Mouse (Mus musculus): Measurements from ENCODE around the gene Tekt1. TPM values are rescaled to one million over a fixed set of nuclear protein-coding genes. Genes with fewer than 3 reads are reported as not detected.

The Tekt1 gene
- polyA plus RNA-seq (2016; fragmentation: Nextera tagmentation; extraction: Ambion mirVana), result 0.39 and 2.0 TPM in 2 replicates

GRCm38 (mm10) chr11:72362347-72362741 is at the start of gene Tekt1:
Gene Tekt1, minus strand, starts transcription at chr11:72362442.
- Histone ChIP-seq H3K4me3 (peak within 1 kb of the TSS; percentile 64), H3K27ac (peak within 1 kb of the TSS; percentile 86), H3K4me1 (0 out of 2 replicates have a peak, but pooled peaks cover 3% of the 10 kb centered on the region), H3K36me3 (no peaks in the 10 kb centered on the region), H3K9me3 (no peaks in the 10 kb centered on the region), H3K27me3 (ENCODE audit: insufficient read depth, poor library complexity, severe bottlenecking) (no peaks in the 10 kb centered on the region)
- no peak for DNase-seq (ENCODE audit: low spot score)
- 34% methylated on average over 10 of the region's 10 CpGs for WGBS

GRCm38 (mm10) chr11:72411945-72412344 is 49.7 kb upstream of the Tekt1 start:
- no peaks in the 10 kb centered on the region for H3K36me3 ChIP-seq
- DNase-seq (ENCODE audit: low spot score), result no peak
- H3K4me3 ChIP-seq, result peak overlapping the region; percentile 96
- no peaks in the 10 kb centered on the region for H3K27me3 ChIP-seq (ENCODE audit: insufficient read depth, poor library complexity, severe bottlenecking)
- H3K27ac ChIP-seq, result peak overlapping the region; percentile 93
- 30% methylated on average over 9 of the region's 9 CpGs for WGBS
- peaks cover 95% of the 10 kb centered on the region for H3K4me1 ChIP-seq
- H3K9me3 ChIP-seq, result no peaks in the 10 kb centered on the region

DNA sequence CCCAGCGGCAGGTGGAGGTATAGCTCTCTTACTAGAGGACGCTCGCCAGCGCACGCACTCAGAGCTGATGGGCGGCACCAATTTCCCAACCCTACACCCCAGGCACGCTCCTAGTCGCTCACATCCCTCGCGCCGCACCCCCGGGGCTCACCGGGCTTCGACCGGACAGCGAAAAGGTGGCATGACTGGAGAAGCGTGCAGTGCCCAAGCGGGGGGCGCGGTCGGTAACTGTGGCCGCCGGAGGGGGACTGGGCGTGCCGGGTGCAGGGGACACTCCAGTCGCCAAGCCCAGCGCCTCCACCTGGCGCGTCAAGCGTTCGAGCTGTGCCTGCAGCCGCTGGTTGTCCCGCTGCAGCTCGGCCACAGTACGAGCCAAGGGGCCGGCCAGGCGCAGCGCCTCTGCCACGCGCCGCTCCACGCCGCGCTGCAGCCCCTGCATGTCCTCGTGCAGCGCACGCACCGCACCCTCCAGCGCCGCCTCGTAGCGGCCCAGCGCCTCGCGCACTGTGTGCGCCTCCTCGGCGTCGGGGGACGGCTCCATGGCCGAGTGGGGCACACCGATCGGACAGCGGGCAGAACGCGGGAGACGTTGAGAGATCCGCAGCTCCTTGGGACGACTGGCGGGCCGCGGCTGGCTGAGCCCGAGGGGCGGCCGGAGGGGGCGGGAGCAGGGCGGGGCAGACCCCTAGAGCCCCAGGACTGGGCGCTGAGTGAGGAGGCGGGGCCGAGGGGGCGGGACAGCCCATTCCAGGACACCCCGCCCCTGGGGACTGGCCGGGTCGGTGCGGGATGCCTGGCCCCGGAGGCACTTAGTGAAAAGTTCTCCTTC is 49.1 kb upstream of the Tekt1 start, which contains the start of gene Smtnl2:
Gene Smtnl2 (minus strand): TSS at position 621 of the 829 bp plus-strand sequence.
- H3K27me3 ChIP-seq (ENCODE audit: insufficient read depth, poor library complexity, severe bottlenecking), result no peaks in the 10 kb centered on the region
- H3K27ac ChIP-seq, result peak within 1 kb of the TSS; percentile 93
- peaks cover 95% of the 10 kb centered on the region for H3K4me1 ChIP-seq
- DNase-seq (ENCODE audit: low spot score), result peak; percentile 96
- H3K9me3 ChIP-seq, result no peaks in the 10 kb centered on the region
- under 1% methylated on average over 84 of the region's 86 CpGs for WGBS
- H3K4me3 ChIP-seq, result peak within 1 kb of the TSS; percentile 96
- H3K36me3 ChIP-seq, result no peaks in the 10 kb centered on the region

DNA sequence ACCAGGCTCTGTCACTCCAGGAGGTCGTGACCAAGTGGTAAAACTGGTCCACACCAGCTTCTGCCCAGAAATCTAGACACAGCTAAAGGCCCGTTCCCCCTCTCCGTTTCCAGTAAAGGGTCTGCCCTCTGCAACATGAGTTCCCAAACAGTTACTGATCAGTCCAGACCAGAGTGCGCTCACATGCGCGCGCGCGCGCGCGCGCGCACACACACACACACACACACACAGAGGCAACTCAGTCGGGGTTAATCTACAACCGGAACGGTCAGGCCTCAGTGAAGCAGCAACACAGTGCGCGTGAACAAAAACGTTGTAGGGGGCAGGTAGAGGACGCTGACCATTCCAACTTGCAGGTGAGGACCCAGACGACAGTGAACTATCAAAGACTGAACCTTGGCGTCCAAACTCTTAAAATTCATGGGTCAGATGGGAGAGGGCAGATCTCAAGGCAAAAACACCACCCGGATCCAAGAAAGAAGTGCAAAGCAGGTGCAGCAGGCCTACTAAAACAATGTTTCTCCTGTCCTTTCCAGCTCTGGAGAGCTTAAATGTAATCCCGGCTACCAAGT is 48.4 kb upstream of the Tekt1 start:
- H3K4me3 ChIP-seq, result peak overlapping the region; percentile 96
- no peaks in the 10 kb centered on the region for H3K27me3 ChIP-seq (ENCODE audit: insufficient read depth, poor library complexity, severe bottlenecking)
- no peaks in the 10 kb centered on the region for H3K9me3 ChIP-seq
- 2% methylated on average over 25 of the region's 25 CpGs for WGBS
- peaks cover 95% of the 10 kb centered on the region for H3K4me1 ChIP-seq
- no peaks in the 10 kb centered on the region for H3K36me3 ChIP-seq
- peak overlapping the region; percentile 93 for H3K27ac ChIP-seq
- no peak for DNase-seq (ENCODE audit: low spot score)

DNA sequence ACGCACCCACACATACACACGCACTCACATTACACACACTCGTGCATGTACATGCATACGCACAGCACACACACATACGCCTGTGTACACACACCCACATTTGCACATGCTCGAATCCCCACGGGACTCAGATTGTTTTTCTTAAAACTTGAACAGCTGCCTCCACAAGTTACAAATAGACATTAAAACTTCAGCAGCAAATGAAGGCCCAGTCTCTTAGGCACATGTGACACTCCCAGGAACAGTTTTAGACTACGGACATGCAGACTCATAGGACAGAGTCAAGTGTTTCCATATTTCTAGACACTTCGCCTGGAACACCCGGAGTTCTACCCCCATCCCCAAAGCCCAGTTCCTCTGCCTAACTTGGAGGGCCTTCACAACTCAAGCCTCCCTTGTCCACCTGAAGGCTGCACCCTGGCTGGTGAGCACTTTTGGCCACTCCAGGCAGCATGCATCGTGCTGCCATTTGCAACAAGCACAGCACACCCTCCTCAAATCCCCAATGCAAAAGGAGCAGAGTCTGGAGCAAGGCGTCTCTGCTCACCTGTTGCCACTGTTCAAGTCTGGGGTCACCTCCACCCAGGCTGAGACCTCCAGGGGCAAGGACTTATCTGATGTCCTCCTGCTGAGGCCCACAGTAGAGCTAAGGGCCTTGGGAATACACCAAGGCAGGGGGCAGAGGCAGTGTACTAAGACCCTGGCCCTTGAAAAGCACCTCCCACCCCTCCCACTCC is 47.6 kb upstream of the Tekt1 start:
- 47% methylated on average over 12 of the region's 12 CpGs for WGBS

DNA sequence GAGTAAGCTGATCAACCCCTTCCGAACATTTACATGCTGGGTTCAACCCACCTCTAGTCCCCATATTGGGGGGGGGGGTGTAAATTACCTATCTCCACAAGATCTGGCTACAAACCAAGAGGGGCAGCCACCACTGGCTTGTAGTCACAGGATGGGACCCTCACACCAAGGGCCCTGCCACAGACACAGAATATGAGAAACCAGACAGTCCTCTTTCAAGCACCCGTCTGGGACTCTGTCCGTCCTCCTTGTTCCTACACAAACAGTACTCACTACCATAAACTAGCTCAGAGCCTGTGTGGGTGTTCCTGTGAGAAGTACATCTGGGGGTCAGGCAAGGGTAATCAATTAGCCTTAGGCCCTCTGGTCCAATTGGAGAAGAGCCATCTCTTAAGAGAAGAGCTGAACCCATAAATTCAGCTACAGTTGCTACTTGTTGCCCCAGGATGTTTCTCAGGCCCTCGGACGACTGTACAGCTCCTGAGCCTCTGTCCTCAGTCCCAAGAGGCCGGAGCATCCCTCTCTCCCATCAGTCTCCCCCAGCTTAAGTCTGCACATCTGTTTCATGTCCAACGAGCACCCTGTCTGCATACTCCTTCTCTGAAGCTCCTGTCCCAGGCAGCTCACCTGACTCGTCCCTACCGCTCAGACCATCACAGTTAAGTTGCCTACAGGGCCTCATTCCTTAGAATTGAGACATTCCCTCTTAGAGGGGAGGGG is 46.4 kb upstream of the Tekt1 start:
- Histone ChIP-seq H3K36me3 (peaks cover 9% of the 10 kb centered on the region), H3K4me3 (peak overlapping the region; percentile 96), H3K4me1 (peaks cover 90% of the 10 kb centered on the region), H3K27me3 (ENCODE audit: insufficient read depth, poor library complexity, severe bottlenecking) (no peaks in the 10 kb centered on the region), H3K27ac (peak overlapping the region; percentile 93), H3K9me3 (no peaks in the 10 kb centered on the region)
- WGBS, result 27% methylated on average over 9 of the region's 9 CpGs
- no peak for DNase-seq (ENCODE audit: low spot score)

More for the DNA sequence above, 47.6 kb upstream of the Tekt1 start:
- no peaks in the 10 kb centered on the region for H3K9me3 ChIP-seq
- H3K27ac ChIP-seq, result peak overlapping the region; percentile 93
- no peak for DNase-seq (ENCODE audit: low spot score)
- H3K4me1 ChIP-seq, result peaks cover 95% of the 10 kb centered on the region
- peak overlapping the region; percentile 96 for H3K4me3 ChIP-seq
- H3K27me3 ChIP-seq (ENCODE audit: insufficient read depth, poor library complexity, severe bottlenecking), result no peaks in the 10 kb centered on the region
- no peaks in the 10 kb centered on the region for H3K36me3 ChIP-seq

DNA sequence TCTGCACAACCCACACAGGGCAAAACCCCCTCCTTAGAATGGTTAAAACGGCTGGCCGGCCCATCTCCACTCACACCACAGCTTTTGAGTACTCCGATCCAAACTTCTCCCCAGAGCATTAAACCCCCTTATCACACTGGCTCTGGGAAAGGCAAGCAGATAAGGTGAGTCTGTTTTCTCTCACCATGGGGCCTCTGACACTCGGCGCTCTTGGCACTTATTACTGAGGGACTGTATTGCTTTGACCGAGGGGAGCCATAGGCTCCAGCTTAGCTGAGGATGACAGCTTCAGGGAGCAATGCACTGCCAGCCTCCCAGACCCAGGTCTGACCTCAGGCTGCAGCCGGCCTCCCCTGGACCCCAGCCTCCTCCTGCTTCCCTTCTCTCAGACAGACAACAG is 45.3 kb upstream of the Tekt1 start:
- Histone ChIP-seq H3K36me3 (peaks cover 19% of the 10 kb centered on the region), H3K4me3 (peak overlapping the region; percentile 96), H3K27ac (peak overlapping the region; percentile 93), H3K4me1 (peaks cover 88% of the 10 kb centered on the region), H3K9me3 (no peaks in the 10 kb centered on the region), H3K27me3 (ENCODE audit: insufficient read depth, poor library complexity, severe bottlenecking) (no peaks in the 10 kb centered on the region)
- DNase-seq (ENCODE audit: low spot score), result peak; percentile 94
- WGBS, result under 1% methylated on average over 7 of the region's 7 CpGs

- Histone ChIP-seq H3K9me3 (no peaks in the 10 kb centered on the region), H3K27me3 (ENCODE audit: insufficient read depth, poor library complexity, severe bottlenecking) (no peaks in the 10 kb centered on the region), H3K36me3 (peaks cover 23% of the 10 kb centered on the region), H3K27ac (peak overlapping the region; percentile 93), H3K4me1 (peaks cover 88% of the 10 kb centered on the region), H3K4me3 (peak overlapping the region; percentile 96)
- peak; percentile 78 for DNase-seq (ENCODE audit: low spot score)
- 5% methylated on average over 3 of the region's 3 CpGs for WGBS
Observed at GRCm38 (mm10) chr11:72407081-72407480, 44.8 kb upstream of the Tekt1 start.

DNA sequence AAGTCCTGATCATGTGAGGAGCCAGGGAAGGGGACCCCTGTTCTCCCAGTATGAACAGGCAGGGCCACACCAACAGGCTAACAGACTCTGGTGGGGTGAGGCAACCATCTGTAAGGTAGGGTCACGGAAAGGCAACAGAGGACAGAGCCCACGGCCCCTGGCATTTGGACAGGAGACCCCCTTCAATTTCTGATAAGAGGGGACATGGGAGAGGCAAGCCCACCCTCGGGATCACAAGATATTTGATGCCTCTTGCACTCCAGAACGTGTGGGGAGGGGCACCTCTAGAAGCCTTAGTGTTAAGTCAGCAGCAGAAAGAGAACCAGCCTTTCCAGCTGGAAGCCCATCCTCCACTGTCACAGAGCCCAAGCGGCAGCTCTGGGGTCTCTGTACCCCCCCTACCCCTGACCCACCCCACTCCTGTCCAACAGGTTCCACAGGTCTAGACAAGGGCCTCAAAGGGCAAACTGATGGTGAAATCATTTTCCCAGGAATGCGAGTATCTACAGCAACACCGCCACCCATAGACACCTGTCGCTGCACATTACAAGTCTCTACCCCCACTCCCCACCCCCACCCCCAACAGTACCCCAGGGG is 43.9 kb upstream of the Tekt1 start:
- Histone ChIP-seq H3K27ac (peak overlapping the region; percentile 93), H3K9me3 (no peaks in the 10 kb centered on the region), H3K36me3 (peaks cover 31% of the 10 kb centered on the region), H3K4me3 (peak overlapping the region; percentile 96), H3K27me3 (ENCODE audit: insufficient read depth, poor library complexity, severe bottlenecking) (no peaks in the 10 kb centered on the region), H3K4me1 (peaks cover 87% of the 10 kb centered on the region)
- peak; percentile 69 for DNase-seq (ENCODE audit: low spot score)
- WGBS, result 26% methylated on average over 8 of the region's 8 CpGs

DNA sequence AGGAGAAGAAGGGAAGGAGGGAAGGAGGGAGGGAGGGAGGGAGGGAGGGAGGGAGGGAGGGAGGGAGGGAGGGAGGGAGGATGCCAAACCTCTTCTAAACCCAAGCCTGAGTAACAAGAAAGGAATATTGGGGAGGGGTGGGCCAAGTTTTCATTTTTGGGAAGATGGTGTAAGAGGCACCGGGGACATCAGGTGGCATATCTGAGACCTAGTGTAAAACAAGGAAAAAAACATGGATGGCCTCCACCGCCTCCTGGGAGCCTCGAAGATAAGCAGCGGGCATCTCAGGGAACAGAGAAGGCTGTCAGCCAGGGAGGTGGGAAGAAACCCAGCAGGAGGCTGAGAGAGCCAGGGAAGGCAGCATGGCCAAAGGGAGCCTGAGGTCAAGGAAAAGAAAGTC is 43.3 kb upstream of the Tekt1 start:
- Histone ChIP-seq H3K4me3 (peak overlapping the region; percentile 96), H3K27ac (peak overlapping the region; percentile 93), H3K9me3 (no peaks in the 10 kb centered on the region), H3K27me3 (ENCODE audit: insufficient read depth, poor library complexity, severe bottlenecking) (no peaks in the 10 kb centered on the region), H3K36me3 (peaks cover 38% of the 10 kb centered on the region), H3K4me1 (peaks cover 87% of the 10 kb centered on the region)
- no peak for DNase-seq (ENCODE audit: low spot score)
- WGBS, result 27% methylated on average over 4 of the region's 4 CpGs

DNA sequence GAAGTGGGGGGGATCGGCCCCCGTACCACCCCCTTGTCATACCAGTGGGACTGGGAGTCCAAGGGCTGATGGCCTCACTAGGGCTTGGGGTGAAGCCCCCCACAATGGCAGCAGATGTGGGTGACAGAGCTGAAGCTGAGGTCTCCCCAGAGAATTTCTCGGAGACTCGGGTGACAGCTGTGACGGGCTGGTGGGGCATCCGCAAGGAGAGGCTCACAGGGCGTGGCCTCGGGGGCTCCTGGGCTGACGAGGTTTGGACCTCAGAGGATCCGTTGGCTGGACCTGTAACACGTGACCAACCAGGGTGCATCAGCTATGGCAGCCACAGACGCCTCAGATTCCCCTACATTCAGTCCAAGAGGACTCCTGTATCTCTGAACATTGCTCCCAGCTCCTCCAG is 40.7 kb upstream of the Tekt1 start:
- Histone ChIP-seq H3K9me3 (no peaks in the 10 kb centered on the region), H3K4me1 (peaks cover 80% of the 10 kb centered on the region), H3K27me3 (ENCODE audit: insufficient read depth, poor library complexity, severe bottlenecking) (no peaks in the 10 kb centered on the region), H3K36me3 (peaks cover 62% of the 10 kb centered on the region), H3K27ac (peak overlapping the region; percentile 70; the same call in 1 of the 2 replicates), H3K4me3 (no peak overlapping the region)
- 82% methylated on average over 12 of the region's 12 CpGs for WGBS
- DNase-seq (ENCODE audit: low spot score), result no peak

- WGBS, result 51% methylated on average over 5 of the region's 5 CpGs
- no peak for DNase-seq (ENCODE audit: low spot score)
- H3K27me3 ChIP-seq (ENCODE audit: insufficient read depth, poor library complexity, severe bottlenecking), result no peaks in the 10 kb centered on the region
- no peaks in the 10 kb centered on the region for H3K9me3 ChIP-seq
- H3K4me3 ChIP-seq, result no peak overlapping the region
- peak overlapping the region; percentile 70; the same call in 1 of the 2 replicates for H3K27ac ChIP-seq
- H3K4me1 ChIP-seq, result peaks cover 82% of the 10 kb centered on the region
- H3K36me3 ChIP-seq, result peaks cover 72% of the 10 kb centered on the region
Observed at GRCm38 (mm10) chr11:72402017-72402416, 39.8 kb upstream of the Tekt1 start.
